Mouse (Mus musculus) ES-E14 (cell line): Measurements from ENCODE around the gene Smurf2. TPM values are rescaled to one million over a fixed set of nuclear protein-coding genes. Genes with fewer than 3 reads are reported as not detected.
"Not testable (repeated sequence)": the region's sequence is repeated elsewhere in the genome, so short reads cannot be mapped to it uniquely, and the experiment has no call there.

ENCODE experiments used
- DNase-seq: peaks from one replicate; pipeline ENCODE4 v3.0.0-alpha.2; 2013; ENCODE audit warnings: low read depth, low spot score
- H3K27ac ChIP-seq: 2 replicates; pipeline ENCODE4 v1.5.1; 2012; ENCODE audit warnings: low read depth, mild to moderate bottlenecking, low read length, moderate library complexity, mixed read lengths; ENCODE audit not compliant: poor library complexity, insufficient read depth, severe bottlenecking
- H3K36me3 ChIP-seq: 2 replicates; pipeline ENCODE4 v1.6.1; 2012; ENCODE audit warnings: mild to moderate bottlenecking, low read length, moderate library complexity, mixed read lengths; ENCODE audit not compliant: control insufficient read depth, poor library complexity, insufficient read depth, severe bottlenecking
- H3K4me1 ChIP-seq, 2 experiments: fragments of 150-350 bp in 1 of 2; sonication (generic) in 1 of 2; 2 replicates each; pipeline ENCODE4 v1.6.1; 2012; ENCODE audit warnings: low read length in 2 of 2, mild to moderate bottlenecking in 1 of 2, mixed read lengths in 1 of 2; ENCODE audit not compliant: control insufficient read depth in 2 of 2, insufficient read depth in 2 of 2, poor library complexity in 1 of 2
- H3K4me3 ChIP-seq, 2 experiments: fragments of 150-350 bp in 1 of 2; sonication (generic) in 1 of 2; 2 replicates each; pipeline ENCODE4 v1.5.1; 2012; ENCODE audit warnings: low read length in 2 of 2, low read depth in 1 of 2, mild to moderate bottlenecking in 1 of 2, mixed read lengths in 1 of 2; ENCODE audit not compliant: insufficient read depth in 1 of 2, poor library complexity in 1 of 2, severe bottlenecking in 1 of 2
- H3K9ac ChIP-seq: 2 replicates; pipeline ENCODE4 v1.6.1; 2012; ENCODE audit warnings: low read depth, mild to moderate bottlenecking, low read length, mixed read lengths; ENCODE audit not compliant: poor library complexity, insufficient read depth, severe bottlenecking
- H3K9me3 ChIP-seq: fragments of 150-350 bp; sonication (generic); 2 replicates; pipeline ENCODE4 v1.6.1; 2012; ENCODE audit warnings: low read depth, mild to moderate bottlenecking, low read length; ENCODE audit not compliant: control insufficient read depth, insufficient read depth
- CHD2 ChIP-seq: IDR thresholded peaks from 2 replicates; pipeline ENCODE4 v1.6.1; 2014; ENCODE audit warnings: mild to moderate bottlenecking, low read depth, low read length, inconsistent platforms
- HCFC1 ChIP-seq: IDR thresholded peaks from 2 replicates; pipeline ENCODE4 v1.6.1; 2012; ENCODE audit warnings: low read length, inconsistent platforms, borderline replicate concordance; ENCODE audit not compliant: insufficient read depth
- MAFK ChIP-seq: IDR thresholded peaks from 2 replicates; pipeline ENCODE4 v1.6.1; 2014; ENCODE audit warnings: mild to moderate bottlenecking, low read depth, low read length, inconsistent platforms; ENCODE audit not compliant: insufficient read depth
- ZC3H11A ChIP-seq: IDR thresholded peaks from 2 replicates; pipeline ENCODE4 v1.6.1; 2012; ENCODE audit warnings: low read depth, mild to moderate bottlenecking, inconsistent platforms, low read length, borderline replicate concordance
- ZNF384 ChIP-seq: IDR thresholded peaks from 2 replicates; pipeline ENCODE4 v1.6.1; 2012; ENCODE audit warnings: low read depth, low read length, inconsistent platforms
- in situ Hi-C, 2 experiments: fragments of 600-800 bp; cut with MboI; formaldehyde crosslinking; loops; one replicate each; pipeline ENCODE4 v1.15.1; 2025; ENCODE audit warnings: low sequenced_read_pairs in 2 of 2, inconsistent platforms in 1 of 2; ENCODE audit not compliant: unreplicated experiment in 2 of 2
- total RNA-seq: library from RNA; depleted of rRNA; stranded (reverse); fragments of 300-350 nt; gene quantifications from 2 replicates; pipeline ENCODE4 v1.2.3, GENCODE M21; 2012

Smurf2 gene
- total RNA-seq, 1 experiment: 25.3 TPM

DNA sequence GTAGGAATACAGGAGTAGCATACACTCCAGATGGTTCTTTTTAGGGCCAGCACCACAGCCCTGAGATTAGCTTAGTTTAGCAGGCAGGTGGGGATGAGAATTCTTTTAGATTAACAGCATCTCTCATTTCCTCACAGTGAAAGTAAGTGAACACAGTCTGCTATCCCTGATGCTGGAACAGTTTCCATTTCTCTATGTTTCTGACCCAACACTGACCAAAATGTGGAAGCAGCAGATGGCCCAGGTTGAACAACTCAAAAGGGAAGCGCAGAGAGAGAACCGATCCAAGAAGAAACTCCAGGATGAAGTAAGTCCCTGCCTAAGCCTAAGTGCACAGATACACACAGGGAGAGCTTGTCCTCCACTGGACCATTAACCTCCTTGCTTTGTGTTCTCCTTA, 105.2 kb downstream of the Smurf2 start:
- H3K27ac ChIP-seq: no peak overlapping the region
- in situ Hi-C loops: no loop called here
- no peak overlapping the region for H3K4me3 ChIP-seq
- H3K9ac ChIP-seq: no peak overlapping the region
- TF ChIP-seq ZNF384: no peak
- TF ChIP-seq ZC3H11A: no peak
- no peak for TF ChIP-seq HCFC1
- no peak for TF ChIP-seq CHD2
- no peak for TF ChIP-seq MAFK
- no peaks in the 10 kb centered on the region for H3K4me1 ChIP-seq
- peaks cover 27% of the 10 kb centered on the region for H3K36me3 ChIP-seq
- DNase-seq: no peak
- H3K9me3 ChIP-seq: no peaks in the 10 kb centered on the region

DNA sequence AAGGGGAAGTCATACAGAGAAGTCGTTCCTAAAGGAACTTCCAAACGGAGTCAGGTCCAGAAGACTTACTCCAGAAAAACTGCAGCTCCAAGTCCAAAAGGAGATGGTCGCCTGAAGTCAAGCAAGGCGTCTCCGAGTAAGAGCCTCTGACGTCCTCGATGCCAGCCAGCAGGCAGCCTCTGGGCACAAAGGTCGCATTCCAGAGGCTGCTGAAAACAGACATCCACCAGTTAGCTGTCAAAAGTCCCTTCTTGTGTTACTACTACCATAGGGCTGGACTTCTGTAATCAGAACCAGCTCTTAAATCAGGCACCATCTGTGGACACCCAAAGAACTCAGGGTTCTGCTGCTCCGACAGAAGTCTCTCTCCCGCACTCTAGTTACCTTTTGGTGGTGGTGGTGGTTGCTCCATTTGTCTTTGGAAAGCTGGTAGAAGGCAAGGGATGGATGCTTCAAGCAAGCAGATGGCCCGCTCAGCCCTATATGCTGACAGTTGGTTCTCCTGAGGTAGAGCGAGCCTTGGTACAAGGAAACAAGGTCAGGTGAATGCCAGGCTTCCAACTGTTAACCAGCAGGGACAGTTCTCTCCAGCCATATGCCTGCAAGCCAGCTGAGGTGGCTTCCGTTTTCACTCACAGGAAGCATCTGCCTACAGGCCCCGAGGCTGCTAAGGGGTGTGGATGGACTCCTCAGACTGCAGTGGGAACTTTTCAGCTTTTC, 105.8 kb downstream of the Smurf2 start:
- Histone ChIP-seq H3K4me3 (no peak overlapping the region), H3K27ac (no peak overlapping the region), H3K4me1 (no peaks in the 10 kb centered on the region), H3K9ac (no peak overlapping the region), H3K36me3 (peaks cover 25% of the 10 kb centered on the region), H3K9me3 (no peaks in the 10 kb centered on the region)
- TF ChIP-seq ZNF384 (no peak), MAFK (no peak), HCFC1 (no peak), CHD2 (no peak), ZC3H11A (no peak)
- no peak for DNase-seq
- in situ Hi-C loops: no loop called here

- in situ Hi-C loops: no loop called here
Measured at GRCm38 (mm10) chr11:106812410-106813136, 107.9 kb downstream of the Smurf2 start.

GRCm38 (mm10) chr11:106807442-106807841, 113.1 kb downstream of the Smurf2 start:
- H3K4me1 ChIP-seq, in situ Hi-C loops, H3K9ac ChIP-seq, H3K9me3 ChIP-seq, H3K27ac ChIP-seq, H3K4me3 ChIP-seq, DNase-seq: not testable (repeated sequence)
- H3K36me3 ChIP-seq: peaks cover 14% of the 10 kb centered on the region

More at GRCm38 (mm10) chr11:106812410-106813136, 107.9 kb downstream of the Smurf2 start:
- Histone ChIP-seq H3K36me3 (peaks cover 15% of the 10 kb centered on the region), H3K9me3 (no peaks in the 10 kb centered on the region), H3K4me3 (no peak overlapping the region), H3K4me1 (no peaks in the 10 kb centered on the region), H3K9ac (no peak overlapping the region), H3K27ac (no peak overlapping the region)
- no peak for TF ChIP-seq ZNF384
- no peak for TF ChIP-seq ZC3H11A
- TF ChIP-seq MAFK: no peak
- TF ChIP-seq HCFC1: no peak
- no peak for TF ChIP-seq CHD2
- no peak for DNase-seq
